Mouse (Mus musculus) forebrain, embryonic 12.5 days (tissue): ENCODE measurements around the gene Zscan12. TPM values are rescaled to one million over a fixed set of nuclear protein-coding genes. Genes with fewer than 3 reads are reported as not detected.
A peak's percentile ranks its signal among the peaks of the same experiment; 100 is the strongest.

Source experiments
- ATAC-seq: fragments of 200-750 bp; cut with Nextera tagmentation; 2 replicates; pipeline ENCODE4 v1.8.0; 2017; ENCODE audit warnings: moderate TSS enrichment; ENCODE audit not compliant: low FRiP score
- H3K27ac ChIP-seq: fragments of 300-500 bp; sonication (generic); 2 replicates; pipeline ENCODE4 v1.5.1; 2016; ENCODE audit warnings: mild to moderate bottlenecking
- H3K27me3 ChIP-seq: fragments of 300-500 bp; sonication (generic); 2 replicates; pipeline ENCODE4 v1.6.1; 2016; ENCODE audit warnings: mild to moderate bottlenecking
- H3K36me3 ChIP-seq: fragments of 300-500 bp; sonication (generic); replicated peaks from 2 replicates; pipeline ENCODE4 v1.6.1; 2016; ENCODE audit warnings: mild to moderate bottlenecking
- H3K4me1 ChIP-seq: fragments of 300-500 bp; sonication (generic); 2 replicates; pipeline ENCODE4 v1.6.1; 2016
- H3K4me2 ChIP-seq: fragments of 300-500 bp; sonication (generic); 2 replicates; pipeline ENCODE4 v1.6.1; 2016; ENCODE audit warnings: mild to moderate bottlenecking, moderate library complexity
- H3K4me3 ChIP-seq: fragments of 300-500 bp; sonication (generic); replicated peaks from 2 replicates; pipeline ENCODE4 v1.5.1; 2016; ENCODE audit warnings: mild to moderate bottlenecking
- H3K9ac ChIP-seq: fragments of 300-500 bp; sonication (generic); 2 replicates; pipeline ENCODE4 v1.6.1; 2016; ENCODE audit warnings: mild to moderate bottlenecking
- H3K9me3 ChIP-seq: fragments of 300-500 bp; sonication (generic); 2 replicates; pipeline ENCODE4 v1.6.1; 2016
- WGBS: fragments of 180-500 bp; shearing (Covaris S2); methylation state at CpG from one replicate; pipeline ENCODE4 v1.1.7; 2016; 5-methylcytosine and 5-hydroxymethylcytosine counted together
- polyA plus RNA-seq: library from polyadenylated mRNA; unstranded; fragments of >200 nt; fragmentation: Nextera tagmentation; extraction: Ambion mirVana; gene quantifications from 2 replicates; pipeline ENCODE4 v1.2.1, GENCODE M21; 2016

Gene Zscan12
- 20.1 and 20.2 TPM in 2 replicates for polyA plus RNA-seq

- Histone ChIP-seq H3K4me1 (peaks cover 19% of the 10 kb centered on the region), H3K9ac (peak within 1 kb of the TSS; percentile 89), H3K4me2 (peak within 1 kb of the TSS; percentile 64), H3K27me3 (peaks cover 13% of the 10 kb centered on the region), H3K9me3 (no peaks in the 10 kb centered on the region), H3K4me3 (peak within 1 kb of the TSS; percentile 82), H3K27ac (peak within 1 kb of the TSS; percentile 75), H3K36me3 (peaks cover 9% of the 10 kb centered on the region)
- ATAC-seq = peak; percentile 99
- WGBS = under 1% methylated on average over 29 of the region's 29 CpGs
Observed at GRCm38 (mm10) chr13:21362621-21363248, at the start of gene Zscan12. Gene Zscan12 (plus strand): TSS chr13:21362820.

- WGBS = 34% methylated on average over 5 of the region's 5 CpGs
- H3K4me3 ChIP-seq = no peak overlapping the region
- ATAC-seq = no peak
- no peak overlapping the region for H3K9ac ChIP-seq
- H3K4me1 ChIP-seq = no peaks in the 10 kb centered on the region
- no peaks in the 10 kb centered on the region for H3K9me3 ChIP-seq
- H3K36me3 ChIP-seq = no peaks in the 10 kb centered on the region
- no peaks in the 10 kb centered on the region for H3K27me3 ChIP-seq
- H3K4me2 ChIP-seq = no peak overlapping the region
- H3K27ac ChIP-seq = no peak overlapping the region
Observed at GRCm38 (mm10) chr13:21312854-21313253, 49.8 kb upstream of the Zscan12 start.

- no peak for ATAC-seq
- Histone ChIP-seq H3K36me3 (no peaks in the 10 kb centered on the region), H3K27me3 (no peaks in the 10 kb centered on the region), H3K9ac (no peak overlapping the region), H3K4me3 (no peak overlapping the region), H3K4me1 (no peaks in the 10 kb centered on the region), H3K4me2 (no peak overlapping the region), H3K27ac (no peak overlapping the region), H3K9me3 (no peaks in the 10 kb centered on the region)
- 87% methylated on average over 4 of the region's 4 CpGs for WGBS
Observed at GRCm38 (mm10) chr13:21313903-21314302, 48.7 kb upstream of the Zscan12 start.

GRCm38 (mm10) chr13:21320262-21320661, 42.4 kb upstream of the Zscan12 start:
- Histone ChIP-seq H3K27me3 (peaks cover 8% of the 10 kb centered on the region), H3K9me3 (no peaks in the 10 kb centered on the region), H3K4me2 (no peak overlapping the region), H3K9ac (no peak overlapping the region), H3K36me3 (no peaks in the 10 kb centered on the region), H3K4me3 (no peak overlapping the region), H3K27ac (no peak overlapping the region), H3K4me1 (peaks cover 6% of the 10 kb centered on the region; the same call in 1 of the 2 replicates)
- 78% methylated on average over 3 of the region's 3 CpGs for WGBS
- ATAC-seq = no peak

- Histone ChIP-seq H3K4me1 (peaks cover 6% of the 10 kb centered on the region; the same call in 1 of the 2 replicates), H3K36me3 (no peaks in the 10 kb centered on the region), H3K27ac (no peak overlapping the region), H3K27me3 (peaks cover 8% of the 10 kb centered on the region), H3K4me2 (peak overlapping the region; percentile 43), H3K9me3 (no peaks in the 10 kb centered on the region), H3K9ac (peak overlapping the region; percentile 13; the same call in 1 of the 2 replicates), H3K4me3 (peak overlapping the region; percentile 33)
- ATAC-seq = no peak
- 2% methylated on average over 18 of the region's 18 CpGs for WGBS
Observed at GRCm38 (mm10) chr13:21321890-21322494, 40.6 kb upstream of the Zscan12 start.

- 11% methylated on average over 18 of the region's 18 CpGs for WGBS
- Histone ChIP-seq H3K27me3 (peaks cover 8% of the 10 kb centered on the region), H3K27ac (no peak overlapping the region), H3K4me1 (peaks cover 11% of the 10 kb centered on the region), H3K36me3 (no peaks in the 10 kb centered on the region), H3K4me2 (peak overlapping the region; percentile 43), H3K9me3 (no peaks in the 10 kb centered on the region), H3K4me3 (peak overlapping the region; percentile 33), H3K9ac (0 out of 2 replicates have a peak overlapping the region, but pooled peaks have one; percentile 13)
- no peak; the same call in 1 of the 2 replicates for ATAC-seq
Observed at GRCm38 (mm10) chr13:21322509-21323375, 39.9 kb upstream of the Zscan12 start.

GRCm38 (mm10) chr13:21323405-21323804, 39.2 kb upstream of the Zscan12 start:
- no peak for ATAC-seq
- no peaks in the 10 kb centered on the region for H3K36me3 ChIP-seq
- H3K27ac ChIP-seq = no peak overlapping the region
- WGBS = 70% methylated on average over 6 of the region's 6 CpGs
- H3K4me3 ChIP-seq = no peak overlapping the region
- peaks cover 11% of the 10 kb centered on the region for H3K4me1 ChIP-seq
- peaks cover 8% of the 10 kb centered on the region for H3K27me3 ChIP-seq
- H3K9ac ChIP-seq = no peak overlapping the region
- H3K9me3 ChIP-seq = no peaks in the 10 kb centered on the region
- 0 out of 2 replicates have a peak overlapping the region, but pooled peaks have one; percentile 43 for H3K4me2 ChIP-seq

GRCm38 (mm10) chr13:21326191-21326590, 36.4 kb upstream of the Zscan12 start:
- H3K27me3 ChIP-seq = peaks cover 8% of the 10 kb centered on the region
- H3K9me3 ChIP-seq = no peaks in the 10 kb centered on the region
- ATAC-seq = peak; percentile 6; the same call in 1 of the 2 replicates
- H3K4me1 ChIP-seq = peaks cover 11% of the 10 kb centered on the region
- WGBS = 8% methylated on average over 4 of the region's 4 CpGs
- H3K9ac ChIP-seq = no peak overlapping the region
- peak overlapping the region; percentile 57 for H3K4me2 ChIP-seq
- peak overlapping the region; percentile 44; the same call in 1 of the 2 replicates for H3K4me3 ChIP-seq
- no peaks in the 10 kb centered on the region for H3K36me3 ChIP-seq
- no peak overlapping the region for H3K27ac ChIP-seq

GRCm38 (mm10) chr13:21326657-21327211, 35.9 kb upstream of the Zscan12 start:
- peak overlapping the region; percentile 44 for H3K4me3 ChIP-seq
- H3K9ac ChIP-seq = peak overlapping the region; percentile 42
- no peak overlapping the region for H3K27ac ChIP-seq
- peak; percentile 72 for ATAC-seq
- H3K36me3 ChIP-seq = no peaks in the 10 kb centered on the region
- H3K27me3 ChIP-seq = peaks cover 8% of the 10 kb centered on the region
- peak overlapping the region; percentile 57 for H3K4me2 ChIP-seq
- H3K9me3 ChIP-seq = no peaks in the 10 kb centered on the region
- WGBS = 1% methylated on average over 24 of the region's 24 CpGs
- peaks cover 11% of the 10 kb centered on the region for H3K4me1 ChIP-seq

- H3K9ac ChIP-seq = peak overlapping the region; percentile 22; the same call in 1 of the 2 replicates
- peaks cover 6% of the 10 kb centered on the region; the same call in 1 of the 2 replicates for H3K4me1 ChIP-seq
- H3K9me3 ChIP-seq = no peaks in the 10 kb centered on the region
- H3K36me3 ChIP-seq = no peaks in the 10 kb centered on the region
- peak overlapping the region; percentile 57 for H3K4me2 ChIP-seq
- 0% methylated on average over 9 of the region's 9 CpGs for WGBS
- H3K4me3 ChIP-seq = peak overlapping the region; percentile 44
- no peak overlapping the region for H3K27ac ChIP-seq
- H3K27me3 ChIP-seq = peaks cover 8% of the 10 kb centered on the region
- ATAC-seq = peak; percentile 36; the same call in 1 of the 2 replicates
Observed at GRCm38 (mm10) chr13:21327424-21327823, 35.2 kb upstream of the Zscan12 start.

GRCm38 (mm10) chr13:21346610-21347009, 16.0 kb upstream of the Zscan12 start, which contains the start of gene Olfr1367:
Gene Olfr1367 (plus strand): TSS chr13:21346910.
- Histone ChIP-seq H3K4me1 (no peaks in the 10 kb centered on the region), H3K4me2 (no peak within 1 kb of the TSS), H3K36me3 (no peaks in the 10 kb centered on the region), H3K9ac (no peak within 1 kb of the TSS), H3K27ac (no peak within 1 kb of the TSS), H3K27me3 (no peaks in the 10 kb centered on the region), H3K9me3 (no peaks in the 10 kb centered on the region), H3K4me3 (no peak within 1 kb of the TSS)
- 89% methylated on average over 1 of the region's 1 CpGs for WGBS
- ATAC-seq = no peak
